In the genomic region with DNA sequence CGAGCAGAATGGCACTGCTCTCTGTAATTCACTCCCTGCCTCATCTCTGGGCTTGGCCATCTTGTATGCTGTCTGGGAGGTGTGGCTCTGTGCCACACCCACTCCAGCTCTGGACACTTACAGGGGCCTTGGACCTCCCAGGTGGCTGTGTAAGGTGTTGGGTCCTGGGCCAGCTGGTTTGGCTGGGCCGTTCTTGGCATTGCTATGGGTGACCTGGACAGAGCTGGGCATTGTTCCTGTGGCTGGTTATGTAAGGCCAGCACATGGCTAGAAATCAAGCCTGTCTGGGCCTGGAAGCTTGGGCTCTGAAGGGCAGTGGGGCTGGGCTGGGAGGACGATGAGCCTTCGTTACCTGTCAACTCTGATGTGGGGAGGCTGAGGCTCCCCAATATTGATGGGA, we compare ENCODE assay signal across 17 mouse cellular contexts. TPM values are rescaled to one million over a fixed set of nuclear protein-coding genes. Genes with fewer than 3 reads are reported as not detected.
DNase-seq lines count a peak whose midpoint lies in the region; ATAC-seq lines count a peak whose summit lies in the region.
"Had no signal": no experiment of that assay in that cellular context is flagged by ENCODE, and none has a peak within 500 bp of the region (broad histone marks: within the 10 kb centered on the region; RNA-seq: fewer than 3 reads in every experiment).

No protein-coding gene starts in this region.

- H3K9ac ChIP-seq in kidney, embryonic 16.5 days (replicated peaks; ENCODE audit: low read length): no peak overlapping the region
- H3K9ac ChIP-seq: forebrain, postnatal 0 days; limb, embryonic 15.5 days had no signal

- H3K4me3 ChIP-seq in kidney, embryonic 16.5 days (ENCODE audit: low read length): no peak overlapping the region
- H3K4me3 ChIP-seq: hindbrain, embryonic 10.5 days; layer of hippocampus, adult 2 months; limb, embryonic 15.5 days had no signal

- 73% methylated on average over 4 of the region's 4 CpGs for WGBS in kidney, embryonic 16.5 days

- no peaks in the 10 kb centered on the region for H3K36me3 ChIP-seq in kidney, embryonic 16.5 days (ENCODE audit: insufficient read depth, low read length)
- H3K36me3 ChIP-seq: hindbrain, embryonic 10.5 days; limb, embryonic 15.5 days had no signal

- H3K9me3 ChIP-seq in kidney, embryonic 16.5 days (ENCODE audit: low read length): no peaks in the 10 kb centered on the region
- H3K9me3 ChIP-seq: hindbrain, embryonic 10.5 days; limb, embryonic 15.5 days had no signal

- peak; percentile 36 for DNase-seq in kidney, adult 11 months
- DNase-seq in 3134 (ENCODE audit: extremely low read depth, insufficient read length, low spot score): peak; percentile 49
- peak; percentile 85 for DNase-seq in cerebellum, adult 11 months
- peak; percentile 83 to 85 for DNase-seq in cerebellum, postnatal 36 days
- no peak for DNase-seq in urinary bladder, postnatal 14 days (ENCODE audit: low spot score)
- no peak for DNase-seq in gastrocnemius, postnatal 25 days
- DNase-seq: forebrain, postnatal 0 days; gastrocnemius, postnatal 36 days; right cerebral cortex, postnatal 14 days; thymus, adult 18-20 months had no signal

- no peak overlapping the region for H3K4me2 ChIP-seq in kidney, embryonic 16.5 days (replicated peaks; ENCODE audit: low read depth, low read length)
- H3K4me2 ChIP-seq: limb, embryonic 15.5 days had no signal

- H3K27me3 ChIP-seq in kidney, embryonic 16.5 days (ENCODE audit: insufficient read depth, low read length): peaks cover 51% of the 10 kb centered on the region

- no peak for ATAC-seq in kidney, embryonic 16.5 days (ENCODE audit: low FRiP score, low TSS enrichment)
- ATAC-seq: forebrain, postnatal 0 days; intestine, embryonic 16.5 days had no signal

- H3K4me1 ChIP-seq in kidney, embryonic 16.5 days (ENCODE audit: insufficient read depth, low read length): peaks cover 11% of the 10 kb centered on the region

- no peak overlapping the region for H3K27ac ChIP-seq in kidney, embryonic 16.5 days (ENCODE audit: low read length)
- H3K27ac ChIP-seq: hindbrain, embryonic 10.5 days; layer of hippocampus, adult 2 months; limb, embryonic 15.5 days had no signal

RNA-seq across cellular contexts. Expression of gene Sfrp5, which starts 2.3 kb away (rescaled TPM):
- 0.92 and 1.1 TPM in 2 replicates for polyA plus RNA-seq in kidney, embryonic 16.5 days (2015; fragmentation: Nextera tagmentation; extraction: Ambion mirVana)
- 1 to 10 TPM; 4.0 to 5.7 TPM for total RNA-seq in gastrocnemius, postnatal 25 days (2021)
- total RNA-seq: megakaryocyte-erythroid progenitor cell, adult 5-6 weeks; monocyte, adult 5-6 weeks had no signal

RNA-seq across cellular contexts. Expression of gene Zfyve27, which starts 40.6 kb away (rescaled TPM):
- polyA plus RNA-seq in kidney, embryonic 16.5 days (2015; fragmentation: Nextera tagmentation; extraction: Ambion mirVana): 33.2 and 35.1 TPM in 2 replicates
- 10 to 100 TPM; 10.3 to 12.0 TPM for total RNA-seq in gastrocnemius, postnatal 25 days (2021)

RNA-seq across cellular contexts. Expression of gene Golga7b, which starts 43.1 kb away (rescaled TPM):
- polyA plus RNA-seq in kidney, embryonic 16.5 days (2015; fragmentation: Nextera tagmentation; extraction: Ambion mirVana): 0.05 and 0.12 TPM in 2 replicates
- total RNA-seq in gastrocnemius, postnatal 25 days (2021): 1 to 10 TPM; 1.7 to 2.3 TPM
- total RNA-seq: megakaryocyte-erythroid progenitor cell, adult 5-6 weeks; monocyte, adult 5-6 weeks had no signal

RNA-seq across cellular contexts. Expression of gene Marveld1, which starts 57.1 kb away (rescaled TPM):
- polyA plus RNA-seq in kidney, embryonic 16.5 days (2015; fragmentation: Nextera tagmentation; extraction: Ambion mirVana): 8.6 and 8.7 TPM in 2 replicates
- total RNA-seq in gastrocnemius, postnatal 25 days (2021): 10 to 100 TPM in 1 of 2 experiments, 1 to 10 TPM in 1; 6.8 to 11.8 TPM

Comparison
In these comparisons a context has a peak if more than half of its experiments do, and no peak if none do; other contexts are left out.
1. DNase-seq: peak in kidney, adult 11 months (single experiment), 3134 (single experiment), cerebellum, adult 11 months (single experiment) and cerebellum, postnatal 36 days (2 of 2); none in urinary bladder, postnatal 14 days (single experiment) and gastrocnemius, postnatal 25 days (single experiment).